Mouse (Mus musculus) CH12.LX (cell line): ENCODE data around the gene Ap4s1. TPM values are rescaled to one million over a fixed set of nuclear protein-coding genes. Genes with fewer than 3 reads are reported as not detected.
"Not testable (repeated sequence)": the region's sequence is repeated elsewhere in the genome, so short reads cannot be mapped to it uniquely, and the experiment has no call there.

Experiments used
- DNase-seq: peaks from one replicate; pipeline ENCODE4 v3.0.0-alpha.2; 2013; ENCODE audit errors: extremely low read depth
- H3K27ac ChIP-seq: 2 replicates; pipeline ENCODE4 v1.5.1; 2012; ENCODE audit warnings: low read depth, mild to moderate bottlenecking, control low read depth, moderate library complexity; ENCODE audit not compliant: insufficient read depth
- H3K27me3 ChIP-seq: replicated peaks from 2 replicates; pipeline ENCODE3; 2012; ENCODE audit warnings: inconsistent platforms
- H3K36me3 ChIP-seq, 2 experiments: replicated peaks in 1 of 2; 2 replicates each; pipeline versions ENCODE3 to v1.6.1; 2012; ENCODE audit warnings: inconsistent platforms in 1 of 2, low read length in 1 of 2, mild to moderate bottlenecking in 1 of 2, mixed read lengths in 1 of 2, moderate library complexity in 1 of 2; ENCODE audit not compliant: control insufficient read depth in 1 of 2, insufficient read depth in 1 of 2
- H3K4me1 ChIP-seq, 2 experiments: 2 replicates each; pipeline ENCODE4 v1.6.1; 2012; ENCODE audit warnings: inconsistent platforms in 1 of 2, moderate library complexity in 1 of 2; ENCODE audit not compliant: insufficient read depth in 2 of 2, control insufficient read depth in 1 of 2
- H3K4me2 ChIP-seq: 2 replicates; pipeline ENCODE4 v1.6.1; 2012; ENCODE audit warnings: low read depth, mild to moderate bottlenecking, control low read depth; ENCODE audit not compliant: poor library complexity, insufficient read depth, severe bottlenecking
- H3K4me3 ChIP-seq, 3 experiments: fragments of 150-350 bp in 1 of 3; sonication (generic) in 1 of 3; replicated peaks in 1 of 3; 2 replicates each; pipeline versions ENCODE3 to v1.5.1; 2011 to 2012; ENCODE audit warnings: low read depth in 2 of 3, low read length in 2 of 3, mild to moderate bottlenecking in 2 of 3, moderate library complexity in 2 of 3, control low read depth in 1 of 3, improper control_type of control experiment in 1 of 3, inconsistent platforms in 1 of 3, mixed read lengths in 1 of 3; ENCODE audit not compliant: poor library complexity in 1 of 3
- H3K79me2 ChIP-seq: replicated peaks from 2 replicates; pipeline ENCODE4 v1.6.1; 2012; ENCODE audit warnings: mild to moderate bottlenecking, moderate library complexity; ENCODE audit not compliant: control insufficient read depth, poor library complexity, insufficient read depth, severe bottlenecking; ENCODE audit errors: extremely low read depth
- H3K9ac ChIP-seq: 2 replicates; pipeline ENCODE4 v1.6.1; 2012; ENCODE audit warnings: low read depth, mild to moderate bottlenecking, control low read depth, moderate library complexity; ENCODE audit not compliant: insufficient read depth
- H3K9me3 ChIP-seq: replicated peaks from 2 replicates; pipeline ENCODE3; 2012; ENCODE audit warnings: low read length, inconsistent platforms, mixed read lengths
- CHD1 ChIP-seq: IDR thresholded peaks from 2 replicates; pipeline ENCODE4 v1.6.1; 2012; ENCODE audit warnings: low read depth, low read length, improper control_type of control experiment, inconsistent platforms
- CHD2 ChIP-seq: IDR thresholded peaks from 2 replicates; pipeline ENCODE4 v1.6.1; 2011; ENCODE audit warnings: low read length, improper control_type of control experiment
- CTCF ChIP-seq, 2 experiments: IDR thresholded peaks in 1 of 2; conservative IDR thresholded peaks in 1 of 2; 2 replicates each; pipeline ENCODE4 v1.5.1; 2011 to 2012; ENCODE audit warnings: low read depth in 2 of 2, low read length in 2 of 2, improper control_type of control experiment in 1 of 2, inconsistent platforms in 1 of 2, mild to moderate bottlenecking in 1 of 2, moderate library complexity in 1 of 2
- ELF1 ChIP-seq: IDR thresholded peaks from 2 replicates; pipeline ENCODE4 v1.6.1; 2014; ENCODE audit warnings: low read depth, mild to moderate bottlenecking, inconsistent platforms, low read length, improper control_type of control experiment
- ETS1 ChIP-seq: conservative IDR thresholded peaks from 2 replicates; pipeline ENCODE4 v1.6.1; 2012; ENCODE audit warnings: low read depth, mild to moderate bottlenecking, inconsistent platforms, low read length, improper control_type of control experiment, moderate library complexity
- GABPA ChIP-seq: IDR thresholded peaks from 2 replicates; pipeline ENCODE4 v1.6.1; 2012; ENCODE audit warnings: low read depth, low read length, improper control_type of control experiment, inconsistent platforms; ENCODE audit not compliant: insufficient replicate concordance
- IRF4 ChIP-seq: IDR thresholded peaks from 2 replicates; pipeline ENCODE4 v1.6.1; 2014; ENCODE audit warnings: low read depth, mild to moderate bottlenecking, inconsistent platforms, low read length, improper control_type of control experiment
- JUN ChIP-seq: IDR thresholded peaks from 2 replicates; pipeline ENCODE4 v1.6.1; 2011; ENCODE audit warnings: low read depth, mild to moderate bottlenecking, low read length, improper control_type of control experiment, moderate library complexity; ENCODE audit not compliant: insufficient read depth
- KAT2A ChIP-seq: IDR thresholded peaks from 2 replicates; pipeline ENCODE4 v1.6.1; 2012; ENCODE audit warnings: low read length, improper control_type of control experiment, inconsistent platforms; ENCODE audit not compliant: insufficient replicate concordance
- MAFK ChIP-seq: IDR thresholded peaks from 2 replicates; pipeline ENCODE4 v1.6.1; 2011; ENCODE audit warnings: low read length, improper control_type of control experiment; ENCODE audit not compliant: insufficient replicate concordance
- MAX ChIP-seq: IDR thresholded peaks from 2 replicates; pipeline ENCODE4 v1.6.1; 2011; ENCODE audit warnings: low read length, improper control_type of control experiment
- MAZ ChIP-seq: IDR thresholded peaks from 2 replicates; pipeline ENCODE4 v1.6.1; 2012; ENCODE audit warnings: low read depth, mild to moderate bottlenecking, inconsistent platforms, low read length, improper control_type of control experiment, moderate library complexity
- MEF2A ChIP-seq: IDR thresholded peaks from 2 replicates; pipeline ENCODE4 v1.6.1; 2014; ENCODE audit warnings: low read depth, mild to moderate bottlenecking, inconsistent platforms, low read length, improper control_type of control experiment, borderline replicate concordance
- MXI1 ChIP-seq: IDR thresholded peaks from 2 replicates; pipeline ENCODE4 v1.6.1; 2011; ENCODE audit warnings: mild to moderate bottlenecking, low read depth, low read length, improper control_type of control experiment
- NELFE ChIP-seq: IDR thresholded peaks from 2 replicates; pipeline ENCODE4 v1.6.1; 2011; ENCODE audit warnings: low read depth, low read length, improper control_type of control experiment
- NRF1 ChIP-seq: IDR thresholded peaks from 2 replicates; pipeline ENCODE4 v1.6.1; 2014; ENCODE audit warnings: low read depth, mild to moderate bottlenecking, inconsistent platforms, low read length, improper control_type of control experiment, moderate library complexity
- PAX5 ChIP-seq: IDR thresholded peaks from 2 replicates; pipeline ENCODE4 v1.6.1; 2012; ENCODE audit warnings: low read length, inconsistent platforms, mixed read lengths
- POLR2A ChIP-seq: IDR thresholded peaks from 2 replicates; pipeline ENCODE4 v1.6.1; 2011; ENCODE audit warnings: low read depth, mild to moderate bottlenecking, improper control_type of control experiment, low read length
- RAD21 ChIP-seq: IDR thresholded peaks from 2 replicates; pipeline ENCODE4 v1.6.1; 2011; ENCODE audit warnings: low read depth, mild to moderate bottlenecking, low read length, improper control_type of control experiment, moderate library complexity
- RCOR1 ChIP-seq: conservative IDR thresholded peaks from 2 replicates; pipeline ENCODE4 v1.6.1; 2012; ENCODE audit warnings: low read depth, mild to moderate bottlenecking, inconsistent platforms, low read length, improper control_type of control experiment
- SIN3A ChIP-seq: IDR thresholded peaks from 2 replicates; pipeline ENCODE4 v1.6.1; 2012; ENCODE audit warnings: low read length, improper control_type of control experiment, inconsistent platforms
- SMC3 ChIP-seq: IDR thresholded peaks from 2 replicates; pipeline ENCODE4 v1.6.1; 2011; ENCODE audit warnings: low read depth, low read length, improper control_type of control experiment
- TBP ChIP-seq: conservative IDR thresholded peaks from 2 replicates; pipeline ENCODE4 v1.6.1; 2011; ENCODE audit warnings: low read depth, low read length, improper control_type of control experiment
- UBTF ChIP-seq: IDR thresholded peaks from 2 replicates; pipeline ENCODE4 v1.6.1; 2012; ENCODE audit warnings: low read depth, mild to moderate bottlenecking, inconsistent platforms, low read length, improper control_type of control experiment, moderate library complexity
- USF1 ChIP-seq: IDR thresholded peaks from 2 replicates; pipeline ENCODE4 v1.6.1; 2014; ENCODE audit warnings: low read depth, mild to moderate bottlenecking, inconsistent platforms, low read length, improper control_type of control experiment
- USF2 ChIP-seq: conservative IDR thresholded peaks from 2 replicates; pipeline ENCODE4 v1.6.1; 2011; ENCODE audit warnings: low read depth, low read length, improper control_type of control experiment
- ZC3H11A ChIP-seq: IDR thresholded peaks from 2 replicates; pipeline ENCODE4 v1.6.1; 2012; ENCODE audit warnings: low read depth, mild to moderate bottlenecking, inconsistent platforms, low read length, improper control_type of control experiment
- dilution Hi-C: fragments of 300-500 bp; cut with MboI; formaldehyde crosslinking; loops from 2 replicates; pipeline ENCODE4 v1.14.3; 2020; ENCODE audit warnings: low sequenced_read_pairs; ENCODE audit not compliant: extremely low pct_unique_long_range_greater_than_20kb, extremely low pct_ligation_motif_present
- in situ Hi-C: fragments of 300-500 bp; cut with MboI; formaldehyde crosslinking; loops from 3 replicates; pipeline ENCODE4 v1.14.3; 2019; ENCODE audit warnings: low sequenced_read_pairs, low pct_ligation_motif_present, low pct_unique_long_range_greater_than_20kb, mixed read lengths
- polyA plus RNA-seq: library from polyadenylated mRNA; unstranded; fragments of >175 nt; gene quantifications from 2 replicates; pipeline ENCODE4 v1.2.1, GENCODE M21; 2012; ENCODE audit warnings: low read depth; ENCODE audit not compliant: insufficient read length
- total RNA-seq, 2 experiments: library from RNA; depleted of rRNA; stranded (reverse); fragments of 300-350 nt in 1 of 2; fragments of >200 nt in 1 of 2; gene quantifications; 2 replicates each; pipeline ENCODE4 v1.2.3; 2012 to 2014

Gene Ap4s1
- total and polyA plus RNA-seq, 3 experiments: 11.0 to 32.4 (median 20.5) TPM

GRCm38 (mm10) chr12:51691845-51692632 lies 1.2 kb downstream of the Ap4s1 start, which contains the start of gene Strn3 (continued):
- TF ChIP-seq USF1: no peak
- TF ChIP-seq PAX5: no peak
- TF ChIP-seq ZC3H11A: no peak
- TF ChIP-seq SIN3A: peak; percentile 86
- TF ChIP-seq NELFE: peak; percentile 93
- no peak for TF ChIP-seq MAFK
- peak; percentile 77 for TF ChIP-seq MXI1
- no peak for TF ChIP-seq ETS1
- no peak for TF ChIP-seq KAT2A
- TF ChIP-seq MEF2A: peak; percentile 39
- TF ChIP-seq SMC3: no peak
- no peak for TF ChIP-seq CTCF (conservative IDR thresholded peaks at IDR 0.05 in 1 of 2, IDR thresholded peaks at IDR 0.05 in 1 of 2; ENCODE audit: low read depth in 2 of 2, low read length in 2 of 2)
- 0 out of 2 replicates have a peak, but pooled peaks have one; percentile 34 for TF ChIP-seq CHD2
- peak; percentile 99 for TF ChIP-seq NRF1
- peak; percentile 23; the same call in 1 of the 2 replicates for TF ChIP-seq IRF4
- TF ChIP-seq RCOR1: 0 out of 2 replicates have a peak, but pooled peaks have one; percentile 34
- peak; percentile 75 for TF ChIP-seq MAX
- TF ChIP-seq, all 38 proteins: peak for 20

- H3K9ac ChIP-seq: peak overlapping the region; percentile 28; the same call in 1 of the 2 replicates
These were observed 2.0 kb downstream of the Ap4s1 start for GRCm38 (mm10) chr12:51692870-51693269.

DNA sequence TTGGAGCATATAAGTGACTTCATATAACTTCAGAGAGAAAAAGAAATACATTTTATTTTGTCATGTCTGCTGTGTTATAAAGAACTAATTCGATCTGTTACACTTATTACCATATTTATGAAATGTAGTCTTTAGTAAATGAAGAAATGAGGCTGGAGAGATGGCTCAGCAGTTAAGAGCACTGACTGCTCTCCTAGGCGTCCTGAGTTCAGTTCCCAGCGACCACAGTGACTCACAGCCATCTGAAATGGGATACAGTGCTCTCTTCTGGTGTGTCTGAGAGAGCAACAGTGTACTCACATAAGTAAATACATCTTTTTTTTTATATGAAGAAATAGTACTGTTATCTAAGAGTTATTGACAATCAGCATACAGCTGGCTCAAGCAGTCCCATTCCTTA lies 2.6 kb downstream of the Ap4s1 start:
- H3K36me3 ChIP-seq: no peaks in the 10 kb centered on the region
- H3K9ac ChIP-seq: no peak overlapping the region
- H3K27ac ChIP-seq: no peak overlapping the region
- H3K79me2 ChIP-seq: peaks cover 21% of the 10 kb centered on the region
- peaks cover 2 to 26% of the 10 kb centered on the region in 2 experiments; a peak in 3 of 4 replicates for H3K4me1 ChIP-seq
- no peaks in the 10 kb centered on the region for H3K27me3 ChIP-seq
- in situ Hi-C loops: no loop called here
- H3K4me2 ChIP-seq: no peak overlapping the region; the same call in 1 of the 2 replicates
- no peak overlapping the region for H3K4me3 ChIP-seq
- DNase-seq: no peak
- TF ChIP-seq IRF4 (no peak), POLR2A (no peak), MAZ (no peak), TBP (no peak), MEF2A (no peak), USF2 (no peak), RCOR1 (no peak), CHD1 (no peak), RAD21 (no peak), GABPA (no peak), UBTF (no peak), MXI1 (no peak), ETS1 (no peak), ELF1 (no peak), JUN (no peak)
- H3K9me3 ChIP-seq: no peaks in the 10 kb centered on the region
- dilution Hi-C loops: no loop called here

More at GRCm38 (mm10) chr12:51692870-51693269, 2.0 kb downstream of the Ap4s1 start:
- peak overlapping the region; percentile 97 for H3K4me2 ChIP-seq
- peaks cover 27% of the 10 kb centered on the region for H3K79me2 ChIP-seq
- dilution Hi-C loops, H3K36me3 ChIP-seq, DNase-seq, H3K9me3 ChIP-seq, in situ Hi-C loops, H3K27ac ChIP-seq, H3K27me3 ChIP-seq: not testable (repeated sequence)
- H3K4me3 ChIP-seq: peak overlapping the region in 2 of 3 experiments; percentile 78 to 91
- H3K4me1 ChIP-seq: peaks cover 2 to 29% of the 10 kb centered on the region in 2 experiments; a peak in 3 of 4 replicates
